Mouse (Mus musculus) midbrain, embryonic 14.5 days (tissue): Measurements from ENCODE around the gene Nudt9. TPM values are rescaled to one million over a fixed set of nuclear protein-coding genes. Genes with fewer than 3 reads are reported as not detected.

Experiments used
- ATAC-seq: fragments of 200-750 bp; cut with Nextera tagmentation; 2 replicates; pipeline ENCODE4 v1.8.0; 2017; ENCODE audit warnings: moderate number of reproducible peaks, moderate library complexity; ENCODE audit not compliant: low FRiP score, low TSS enrichment
- DNase-seq: peaks from one replicate; pipeline ENCODE4 v3.0.0-alpha.2; 2015
- H3K27ac ChIP-seq: fragments of 300-500 bp; sonication (generic); replicated peaks from 2 replicates; pipeline ENCODE4 v1.5.1; 2014; ENCODE audit warnings: mild to moderate bottlenecking, low read depth, low read length, moderate library complexity
- H3K27me3 ChIP-seq: fragments of 300-500 bp; sonication (generic); 2 replicates; pipeline ENCODE4 v1.6.1; 2014; ENCODE audit warnings: low read length, control low read depth, mixed read lengths; ENCODE audit not compliant: control insufficient read depth, insufficient read depth
- H3K36me3 ChIP-seq: fragments of 300-500 bp; sonication (generic); 2 replicates; pipeline ENCODE4 v1.6.1; 2014; ENCODE audit warnings: low read length, control low read depth; ENCODE audit not compliant: control insufficient read depth, insufficient read depth
- H3K4me1 ChIP-seq: fragments of 300-500 bp; sonication (generic); 2 replicates; pipeline ENCODE4 v1.6.1; 2014; ENCODE audit warnings: mild to moderate bottlenecking, antibody characterized with exemption, low read length, control low read depth; ENCODE audit not compliant: control insufficient read depth, insufficient read depth
- H3K4me2 ChIP-seq: fragments of 300-500 bp; sonication (generic); 2 replicates; pipeline ENCODE4 v1.6.1; 2014; ENCODE audit warnings: mild to moderate bottlenecking, low read length, moderate library complexity
- H3K4me3 ChIP-seq: fragments of 300-500 bp; sonication (generic); replicated peaks from 2 replicates; pipeline ENCODE4 v1.5.1; 2014; ENCODE audit warnings: low read depth, low read length
- H3K9ac ChIP-seq: fragments of 300-500 bp; sonication (generic); replicated peaks from 2 replicates; pipeline ENCODE4 v1.6.1; 2014; ENCODE audit warnings: mild to moderate bottlenecking, low read length, moderate library complexity
- H3K9me3 ChIP-seq: fragments of 300-500 bp; sonication (generic); 2 replicates; pipeline ENCODE4 v1.6.1; 2016; ENCODE audit warnings: low read length, control low read depth, mixed read lengths; ENCODE audit not compliant: control insufficient read depth
- WGBS: fragments of 180-500 bp; shearing (Covaris S2); extraction: QIAGEN DNeasy Blood & Tissue Kit; methylation state at CpG from one replicate; pipeline ENCODE4 v1.1.7; 2014; 5-methylcytosine and 5-hydroxymethylcytosine counted together
- polyA plus RNA-seq: library from polyadenylated mRNA; unstranded; fragments of >200 nt; fragmentation: Nextera tagmentation; extraction: Ambion mirVana; gene quantifications from 2 replicates; pipeline ENCODE4 v1.2.1, GENCODE M21; 2014

Nudt9 gene
- polyA plus RNA-seq, 1 experiment from 2014 or later = 56.1 TPM

GRCm38 (mm10) chr5:104077508-104077907 is 31.4 kb downstream of the Nudt9 start, which contains the start of gene Gm17660:
Gene Gm17660 (minus strand): TSS chr5:104077608.
- DNase-seq (no peak), ATAC-seq (no peak)
- Histone ChIP-seq H3K27ac (no peak within 1 kb of the TSS), H3K9ac (no peak within 1 kb of the TSS), H3K27me3 (no peaks in the 10 kb centered on the region), H3K4me2 (no peak within 1 kb of the TSS), H3K4me1 (0 out of 2 replicates have a peak, but pooled peaks cover 3% of the 10 kb centered on the region), H3K4me3 (no peak within 1 kb of the TSS), H3K36me3 (no peaks in the 10 kb centered on the region), H3K9me3 (no peaks in the 10 kb centered on the region)
- 98% methylated on average over 7 of the region's 7 CpGs for WGBS

- H3K4me3 ChIP-seq = no peak overlapping the region
- H3K4me2 ChIP-seq = no peak overlapping the region
- H3K27me3 ChIP-seq = no peaks in the 10 kb centered on the region
- ATAC-seq = no peak
- no peak for DNase-seq
- H3K36me3 ChIP-seq = no peaks in the 10 kb centered on the region
- H3K4me1 ChIP-seq = no peaks in the 10 kb centered on the region
- WGBS = 95% methylated on average over 6 of the region's 6 CpGs
- no peak overlapping the region for H3K9ac ChIP-seq
- no peaks in the 10 kb centered on the region for H3K9me3 ChIP-seq
- H3K27ac ChIP-seq = no peak overlapping the region
These were observed 34.6 kb downstream of the Nudt9 start for GRCm38 (mm10) chr5:104080736-104081135.

GRCm38 (mm10) chr5:104085366-104085765 is 39.3 kb downstream of the Nudt9 start:
- H3K27ac ChIP-seq = no peak overlapping the region

GRCm38 (mm10) chr5:104089751-104090150 is 43.6 kb downstream of the Nudt9 start:
- WGBS = 84% methylated on average over 2 of the region's 2 CpGs
- H3K4me1 ChIP-seq = no peaks in the 10 kb centered on the region
- H3K4me2 ChIP-seq = no peak overlapping the region
- H3K36me3 ChIP-seq = no peaks in the 10 kb centered on the region
- no peaks in the 10 kb centered on the region for H3K27me3 ChIP-seq
- H3K27ac ChIP-seq = no peak overlapping the region
- H3K9ac ChIP-seq = no peak overlapping the region
- ATAC-seq = no peak
- H3K4me3 ChIP-seq = no peak overlapping the region
- no peaks in the 10 kb centered on the region for H3K9me3 ChIP-seq
- no peak for DNase-seq

More at GRCm38 (mm10) chr5:104085366-104085765, 39.3 kb downstream of the Nudt9 start:
- Histone ChIP-seq H3K4me3 (no peak overlapping the region), H3K9me3 (no peaks in the 10 kb centered on the region), H3K4me1 (no peaks in the 10 kb centered on the region), H3K36me3 (no peaks in the 10 kb centered on the region), H3K9ac (no peak overlapping the region), H3K27me3 (no peaks in the 10 kb centered on the region), H3K4me2 (no peak overlapping the region)
- DNase-seq (no peak), ATAC-seq (no peak)
- WGBS = 90% methylated on average over 9 of the region's 9 CpGs

DNA sequence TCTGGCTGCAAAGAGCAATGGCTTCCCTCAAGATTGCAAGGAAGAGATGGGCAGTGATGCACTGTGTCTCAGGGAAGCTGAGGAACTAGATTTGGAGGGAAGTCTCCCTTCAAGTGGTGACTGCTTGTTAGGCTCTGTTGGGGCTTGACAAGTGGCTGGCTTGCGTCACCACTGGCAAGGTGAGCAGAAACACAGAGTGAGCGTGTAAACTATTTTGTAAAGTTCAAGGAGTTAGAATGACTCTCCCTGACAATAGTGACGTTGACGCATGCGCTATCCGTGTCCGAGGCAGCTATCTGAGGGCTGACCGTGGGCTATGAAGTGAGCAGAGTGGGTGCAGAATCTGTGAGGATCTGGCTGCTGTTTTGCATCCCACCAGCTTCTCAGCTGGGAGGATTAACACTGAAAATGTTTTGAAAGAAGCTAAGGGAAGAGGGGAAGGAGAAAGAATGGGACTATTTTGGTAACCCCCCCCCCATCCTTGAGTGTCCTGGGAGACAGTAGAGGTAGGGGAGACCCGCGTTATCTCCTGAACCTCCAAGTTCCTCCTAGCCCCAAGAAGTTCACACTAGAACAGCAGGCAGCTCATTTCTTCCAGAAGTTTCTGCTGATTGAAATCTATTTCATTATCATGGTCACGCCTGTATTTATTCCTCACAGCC is 49.4 kb downstream of the Nudt9 start:
- Histone ChIP-seq H3K36me3 (no peaks in the 10 kb centered on the region), H3K4me3 (no peak overlapping the region), H3K4me2 (no peak overlapping the region), H3K9me3 (no peaks in the 10 kb centered on the region), H3K27me3 (no peaks in the 10 kb centered on the region), H3K9ac (no peak overlapping the region), H3K4me1 (no peaks in the 10 kb centered on the region), H3K27ac (no peak overlapping the region)
- DNase-seq (no peak), ATAC-seq (no peak)
- 84% methylated on average over 11 of the region's 11 CpGs for WGBS

- no peak for DNase-seq
- Histone ChIP-seq H3K4me3 (no peak overlapping the region), H3K36me3 (no peaks in the 10 kb centered on the region), H3K4me2 (no peak overlapping the region), H3K9ac (no peak overlapping the region), H3K9me3 (no peaks in the 10 kb centered on the region), H3K27ac (no peak overlapping the region), H3K4me1 (no peaks in the 10 kb centered on the region), H3K27me3 (no peaks in the 10 kb centered on the region)
- no peak for ATAC-seq
- WGBS = 87% methylated on average over 16 of the region's 16 CpGs
These were observed 50.2 kb downstream of the Nudt9 start for GRCm38 (mm10) chr5:104096078-104096938.

GRCm38 (mm10) chr5:104101678-104102531 is 55.8 kb downstream of the Nudt9 start:
- peak; percentile 52 for DNase-seq
- 0 out of 2 replicates have a peak overlapping the region, but pooled peaks have one; percentile 41 for H3K27ac ChIP-seq
- ATAC-seq = peak; percentile 27; the same call in 1 of the 2 replicates

DNA sequence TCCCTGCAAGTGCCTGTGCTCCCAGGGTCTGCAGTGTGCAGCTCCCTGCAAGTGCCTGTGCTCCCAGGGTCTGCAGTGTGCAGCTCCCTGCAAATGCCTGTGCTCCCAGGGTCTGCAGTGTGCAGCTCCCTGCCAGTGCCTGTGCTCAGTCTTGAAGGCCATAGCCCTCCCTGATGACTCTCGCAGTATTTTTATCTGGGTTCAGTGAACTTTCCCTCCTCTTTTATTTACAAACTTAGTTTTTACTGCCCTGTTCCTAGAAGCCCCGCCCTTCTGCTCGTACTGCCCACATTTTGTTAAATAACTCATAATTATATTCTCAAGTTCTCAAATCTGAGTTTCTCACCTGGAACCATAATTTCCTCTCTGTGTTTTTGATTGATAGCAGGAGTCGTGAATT is 57.1 kb downstream of the Nudt9 start:
- ATAC-seq = no peak
- DNase-seq = no peak
- WGBS = 83% methylated on average over 4 of the region's 4 CpGs
- H3K36me3 ChIP-seq = no peaks in the 10 kb centered on the region
- H3K4me1 ChIP-seq = peaks cover 5% of the 10 kb centered on the region; the same call in 1 of the 2 replicates
- H3K4me2 ChIP-seq = no peak overlapping the region
- H3K9ac ChIP-seq = no peak overlapping the region
- no peak overlapping the region for H3K27ac ChIP-seq
- no peak overlapping the region for H3K4me3 ChIP-seq
- H3K27me3 ChIP-seq = peaks cover 7% of the 10 kb centered on the region; the same call in 1 of the 2 replicates
- H3K9me3 ChIP-seq = no peaks in the 10 kb centered on the region

More at GRCm38 (mm10) chr5:104101678-104102531, 55.8 kb downstream of the Nudt9 start:
- no peaks in the 10 kb centered on the region for H3K9me3 ChIP-seq
- no peaks in the 10 kb centered on the region for H3K36me3 ChIP-seq
- H3K9ac ChIP-seq = no peak overlapping the region
- H3K4me3 ChIP-seq = no peak overlapping the region
- 0 out of 2 replicates have a peak, but pooled peaks cover 6% of the 10 kb centered on the region for H3K27me3 ChIP-seq
- 9% methylated on average over 10 of the region's 10 CpGs for WGBS
- H3K4me1 ChIP-seq = peaks cover 4% of the 10 kb centered on the region; the same call in 1 of the 2 replicates
- H3K4me2 ChIP-seq = no peak overlapping the region
